Mouse (Mus musculus): ENCODE results near the gene Phactr4.

DNA sequence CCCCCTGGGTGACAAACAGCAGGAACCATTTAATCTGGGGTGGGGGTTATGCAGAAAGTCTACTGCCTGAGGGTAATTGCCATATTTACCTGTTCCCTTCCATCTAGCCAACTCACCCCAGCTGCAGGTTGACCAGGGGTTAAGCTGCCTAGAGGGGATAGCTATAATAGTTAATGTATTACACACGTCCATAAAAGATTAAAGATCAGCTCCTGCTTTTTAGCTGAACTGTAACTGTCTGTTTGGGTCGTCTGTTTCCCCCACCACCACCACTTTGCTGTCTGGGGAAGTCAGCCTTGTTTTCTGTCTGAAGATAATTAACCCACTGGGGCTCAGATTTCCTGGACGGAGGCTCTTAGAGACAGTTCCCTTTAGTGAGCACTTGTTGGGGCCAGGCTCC is 47.6 kb upstream of the Phactr4 start:
- TF ChIP-seq CTCF (IDR thresholded peaks at IDR 0.05; ENCODE audit: borderline replicate concordance, extremely low read depth, insufficient read depth, insufficient read length) (no peak), POLR2A (IDR thresholded peaks at IDR 0.05; ENCODE audit: borderline replicate concordance, extremely low read depth, insufficient read depth, insufficient read length, poor library complexity, severe bottlenecking) (no peak)
